In genomic region chr2:157913204-157913636, GRCm38 (mm10) we compare ENCODE assay signal across 9 mouse cellular contexts. TPM values are rescaled to one million over a fixed set of nuclear protein-coding genes. Genes with fewer than 3 reads are reported as not detected.
A peak's percentile ranks its signal among the peaks of the same experiment; 100 is the strongest.
DNase-seq lines count a peak whose midpoint lies in the region; ATAC-seq and TF ChIP-seq lines count a peak whose summit lies in the region.
"Had no signal": no experiment of that assay in that cellular context is flagged by ENCODE, and none has a peak within 500 bp of the region (broad histone marks: within the 10 kb centered on the region; RNA-seq: fewer than 3 reads in every experiment).

No protein-coding gene starts in this region.

- 2% methylated on average over 16 of the region's 16 CpGs for WGBS in heart, adult 2 months
- 2% methylated on average over 16 of the region's 16 CpGs for WGBS in liver, embryonic 14.5 days (ENCODE audit: insufficient replicate concordance)
- 1% methylated on average over 16 of the region's 16 CpGs for WGBS in neural tube, embryonic 12.5 days
- WGBS in thymus, adult 2 months: 3% methylated on average over 16 of the region's 16 CpGs

- peak; percentile 45; the same call in 1 of the 2 replicates for ATAC-seq in liver, embryonic 14.5 days (ENCODE audit: insufficient read depth)
- no peak for ATAC-seq in neural tube, embryonic 12.5 days (ENCODE audit: low FRiP score, low read depth)

- TF ChIP-seq EP300 in heart, adult 2 months (IDR thresholded peaks at IDR 0.05; ENCODE audit: insufficient read depth, low read depth, low read length): 0 out of 2 replicates have a peak, but pooled peaks have one; percentile 50
- no peak for TF ChIP-seq EP300 in liver, embryonic 14.5 days (IDR thresholded peaks at IDR 0.05; ENCODE audit: low read depth)

- peaks cover 7% of the 10 kb centered on the region for H3K27me3 ChIP-seq in heart, adult 2 months (ENCODE audit: control insufficient read depth, insufficient read depth, low read length)
- H3K27me3 ChIP-seq in liver, embryonic 14.5 days (ENCODE audit: control insufficient read depth, insufficient read depth, low read length): peaks cover 28% of the 10 kb centered on the region
- peaks cover 41% of the 10 kb centered on the region for H3K27me3 ChIP-seq in neural tube, embryonic 12.5 days (replicated peaks)
- H3K27me3 ChIP-seq in thymus, adult 2 months (ENCODE audit: control insufficient read depth, insufficient read depth, low read length): no peaks in the 10 kb centered on the region; the same call in 1 of the 2 replicates

- no peaks in the 10 kb centered on the region for H3K9me3 ChIP-seq in liver, embryonic 14.5 days (ENCODE audit: control insufficient read depth, low read length)
- no peaks in the 10 kb centered on the region for H3K9me3 ChIP-seq in neural tube, embryonic 12.5 days
- H3K9me3 ChIP-seq: megakaryocyte, embryonic 14.5 days had no signal

- no peak for TF ChIP-seq CTCF in left cerebral cortex, adult 2 months (IDR thresholded peaks at IDR 0.05)
- no peak for TF ChIP-seq CTCF in heart, adult 2 months (IDR thresholded peaks at IDR 0.05)
- no peak for TF ChIP-seq CTCF in liver, embryonic 14.5 days (IDR thresholded peaks at IDR 0.05; ENCODE audit: low read depth)
- TF ChIP-seq CTCF in thymus, adult 2 months (IDR thresholded peaks at IDR 0.05; ENCODE audit: borderline replicate concordance, control insufficient read depth, extremely low read depth, insufficient read depth, low read length, poor library complexity): 0 out of 2 replicates have a peak, but pooled peaks have one; percentile 35

- no peaks in the 10 kb centered on the region for H3K79me2 ChIP-seq in heart, adult 2 months (replicated peaks; ENCODE audit: control insufficient read depth, insufficient read depth, low read length)

- no peak overlapping the region for H3K9ac ChIP-seq in heart, adult 2 months (ENCODE audit: low read depth, low read length)
- H3K9ac ChIP-seq in liver, embryonic 14.5 days (replicated peaks): no peak overlapping the region
- H3K9ac ChIP-seq in neural tube, embryonic 12.5 days: no peak overlapping the region

- no peak overlapping the region for H3K4me2 ChIP-seq in liver, embryonic 14.5 days (ENCODE audit: low read depth)
- peak overlapping the region; percentile 69 for H3K4me2 ChIP-seq in neural tube, embryonic 12.5 days (replicated peaks)

- DNase-seq in left cerebral cortex, adult 2 months (ENCODE audit: extremely low spot score in 1 of 2, low spot score in 2 of 2): peak; percentile 37 to 38
- no peak for DNase-seq in left cerebral cortex, adult 11 months (ENCODE audit: low spot score)
- peak; percentile 95 for DNase-seq in embryo, embryonic 11 days
- peak; percentile 76 to 82 for DNase-seq in heart, adult 2 months
- peak; percentile 62 for DNase-seq in kidney, adult 11 months
- DNase-seq in liver, embryonic 14.5 days (ENCODE audit: low read depth in 3 of 3, low spot score in 3 of 3): peak; percentile 59 to 63 (median 59)
- DNase-seq in thymus, adult 2 months: peak; percentile 70

- H3K4me1 ChIP-seq in heart, adult 2 months (ENCODE audit: control insufficient read depth, insufficient read depth, low read length): no peaks in the 10 kb centered on the region
- H3K4me1 ChIP-seq in liver, embryonic 14.5 days (replicated peaks; ENCODE audit: control insufficient read depth in 2 of 2, insufficient read depth in 2 of 2, low read length in 1 of 2): no peaks in the 10 kb centered on the region
- peaks cover 25% of the 10 kb centered on the region for H3K4me1 ChIP-seq in neural tube, embryonic 12.5 days
- no peaks in the 10 kb centered on the region for H3K4me1 ChIP-seq in thymus, adult 2 months (replicated peaks; ENCODE audit: control insufficient read depth, insufficient read depth, low read length)

- intact Hi-C loops in left cerebral cortex, adult 2 months (cut with DNase I): loop anchor here (2.0 kb wide), 1 partner anchor 50 kb away; no protein-coding TSS in a partner anchor
- intact Hi-C loops in heart, adult 2 months (cut with DNase I): no loop called here

- H3K27ac ChIP-seq in left cerebral cortex, adult 2 months: no peak overlapping the region
- H3K27ac ChIP-seq in heart, adult 2 months: no peak overlapping the region
- no peak overlapping the region for H3K27ac ChIP-seq in liver, embryonic 14.5 days
- H3K27ac ChIP-seq in neural tube, embryonic 12.5 days: no peak overlapping the region
- no peak overlapping the region for H3K27ac ChIP-seq in thymus, adult 2 months (ENCODE audit: control insufficient read depth, insufficient read depth, low read length)

- no peak overlapping the region for H3K4me3 ChIP-seq in left cerebral cortex, adult 2 months
- no peak overlapping the region for H3K4me3 ChIP-seq in heart, adult 2 months
- no peak overlapping the region for H3K4me3 ChIP-seq in liver, embryonic 14.5 days (ENCODE audit: insufficient read depth in 1 of 2, low read depth in 2 of 2, low read length in 2 of 2)
- no peak overlapping the region for H3K4me3 ChIP-seq in neural tube, embryonic 12.5 days
- no peak overlapping the region for H3K4me3 ChIP-seq in thymus, adult 2 months (ENCODE audit: control insufficient read depth, insufficient read depth, low read length)
- H3K4me3 ChIP-seq: megakaryocyte, embryonic 14.5 days had no signal

- no peaks in the 10 kb centered on the region for H3K36me3 ChIP-seq in heart, adult 2 months (ENCODE audit: control insufficient read depth, insufficient read depth, low read length)
- no peaks in the 10 kb centered on the region for H3K36me3 ChIP-seq in liver, embryonic 14.5 days (replicated peaks; ENCODE audit: control insufficient read depth, insufficient read depth, low read depth)
- no peaks in the 10 kb centered on the region for H3K36me3 ChIP-seq in neural tube, embryonic 12.5 days
- H3K36me3 ChIP-seq in thymus, adult 2 months (ENCODE audit: control insufficient read depth, insufficient read depth, low read length): no peaks in the 10 kb centered on the region

- TF ChIP-seq POLR2A in heart, adult 2 months (IDR thresholded peaks at IDR 0.05; ENCODE audit: insufficient read depth, low read depth, low read length): no peak
- TF ChIP-seq POLR2A in thymus, adult 2 months (IDR thresholded peaks at IDR 0.05; ENCODE audit: control insufficient read depth, extremely low read depth, insufficient read depth, low read length, poor library complexity): no peak

RNA-seq across cellular contexts. Expression of gene Vstm2l, which starts 1.2 kb away (rescaled TPM):
- total RNA-seq in left cerebral cortex, adult 2 months (2021): 100 to 1,000 TPM; 159 to 170 TPM
- not detected for total RNA-seq in heart, adult 2 months (2021)
- polyA plus RNA-seq in heart, adult 2 months (2012; rRNA removed): 0.08 TPM in 1 of 2 replicates, not detected in the other
- polyA plus RNA-seq in liver, embryonic 14.5 days (2012; rRNA removed): 0.06 and 0.13 TPM in 2 replicates
- polyA plus RNA-seq in liver, embryonic 14.5 days (2014; fragmentation: Nextera tagmentation; extraction: Ambion mirVana): not detected in 2 replicates
- 21.8 and 23.2 TPM in 2 replicates for polyA plus RNA-seq in neural tube, embryonic 12.5 days (2016; fragmentation: Nextera tagmentation; extraction: Ambion mirVana)
- polyA plus RNA-seq in thymus, adult 2 months (2012; rRNA removed): 0.11 and 0.36 TPM in 2 replicates

Comparison
In these comparisons a context has a peak if more than half of its experiments do, and no peak if none do; other contexts are left out.
1. RNA of gene Vstm2l, which starts 1.2 kb away (polyA plus RNA-seq): 21.8 to 23.2 TPM in neural tube, embryonic 12.5 days; 0.11 to 0.36 TPM in thymus, adult 2 months, 0.08 TPM in heart, adult 2 months and 0.06 to 0.13 TPM in liver, embryonic 14.5 days; every median in the first group is over 10 times any median in the second.